Mouse (Mus musculus) heart, adult 2 months (tissue): Measurements from ENCODE around the gene Fhdc1.

Experiments
- CTCF ChIP-seq: fragments of 200-600 bp; IDR thresholded peaks from 2 replicates; pipeline ENCODE4 v1.8.1; 2022; ENCODE audit warnings: antibody characterized with exemption, mild to moderate bottlenecking, moderate library complexity
- EP300 ChIP-seq: fragments of 200-500 bp; IDR thresholded peaks from 2 replicates; pipeline ENCODE4 v1.6.1; 2011; ENCODE audit warnings: low read depth, low read length, control low read depth; ENCODE audit not compliant: insufficient read depth
- POLR2A ChIP-seq: fragments of 200-500 bp; IDR thresholded peaks from 2 replicates; pipeline ENCODE4 v1.6.1; 2011; ENCODE audit warnings: mild to moderate bottlenecking, low read depth, low read length, control low read depth; ENCODE audit not compliant: insufficient read depth

- TF ChIP-seq CTCF = no peak
- TF ChIP-seq EP300 = no peak
- TF ChIP-seq POLR2A = no peak
Observed at GRCm38 (mm10) chr3:84474398-84474797, 5.8 kb downstream of the Fhdc1 start.
